Mouse (Mus musculus): Measurements from ENCODE around the gene Gtf2a2.

DNA sequence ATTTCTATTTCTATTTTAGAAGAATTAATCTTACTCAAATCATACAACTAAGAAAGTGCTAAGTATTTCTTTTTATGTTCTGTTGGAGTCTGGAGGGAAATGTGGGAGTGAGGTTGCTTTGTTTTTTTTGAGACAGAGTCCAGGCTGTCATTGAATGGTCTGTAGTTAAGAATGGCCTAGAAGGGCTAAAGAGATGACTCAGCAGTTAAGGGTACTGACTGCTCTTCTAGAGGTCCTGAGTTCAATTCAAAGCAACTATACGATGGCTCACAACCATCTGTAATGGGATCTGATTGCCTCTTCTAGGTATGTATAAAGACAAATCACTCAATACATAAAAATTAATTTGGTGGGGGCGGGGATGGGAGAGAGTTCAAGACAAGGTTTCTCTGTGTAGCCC lies 3.3 kb downstream of the Gtf2a2 start:
- TF ChIP-seq POLR2A (IDR thresholded peaks at IDR 0.05; ENCODE audit: control insufficient read depth, low read depth, low read length) (no peak), CTCF (IDR thresholded peaks at IDR 0.05; ENCODE audit: control insufficient read depth, insufficient read depth, insufficient replicate concordance, low read depth, low read length) (no peak)
